Mouse (Mus musculus): ENCODE data around the gene Nxph3.

The Nxph3 gene

DNA sequence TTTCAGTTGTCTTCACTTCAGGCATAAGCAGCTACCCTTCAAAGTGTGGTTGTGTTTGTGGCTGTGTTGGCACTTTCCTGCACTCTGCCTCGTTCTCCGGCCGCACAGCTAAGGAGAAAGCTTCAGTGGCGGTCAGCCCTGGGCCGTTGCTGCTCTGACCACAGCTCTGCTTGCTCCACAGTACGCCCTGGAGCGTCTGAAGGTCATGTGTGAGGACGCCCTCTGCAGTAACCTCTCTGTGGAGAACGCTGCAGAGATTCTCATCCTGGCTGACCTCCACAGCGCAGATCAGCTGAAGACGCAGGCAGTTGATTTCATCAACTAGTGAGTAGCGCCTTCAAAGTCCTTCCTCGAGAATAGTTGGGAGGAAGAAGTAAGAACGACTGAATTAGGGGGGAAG lies 24.3 kb downstream of the Nxph3 start:
- DNase-seq: no peak

DNA sequence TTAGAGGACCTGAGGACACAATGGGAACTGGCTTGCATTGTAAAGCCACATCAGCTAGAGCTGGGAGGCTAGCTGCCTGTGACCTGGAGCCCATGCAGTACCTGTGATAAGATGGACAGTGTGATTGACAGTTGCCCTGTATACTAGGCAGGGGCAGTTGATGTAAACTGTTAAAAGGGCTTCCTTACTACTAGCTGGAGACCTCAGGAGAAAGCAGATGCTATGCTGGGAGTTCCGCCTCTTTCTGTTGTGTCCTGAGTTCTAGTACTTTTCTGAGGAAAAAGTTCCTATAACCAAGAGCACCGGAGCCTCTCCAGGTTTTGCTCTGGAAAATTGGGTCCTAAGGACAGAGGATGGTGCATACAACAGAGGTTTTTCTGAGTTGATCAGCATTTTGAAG lies 27.1 kb downstream of the Nxph3 start:
- no peak for DNase-seq

DNA sequence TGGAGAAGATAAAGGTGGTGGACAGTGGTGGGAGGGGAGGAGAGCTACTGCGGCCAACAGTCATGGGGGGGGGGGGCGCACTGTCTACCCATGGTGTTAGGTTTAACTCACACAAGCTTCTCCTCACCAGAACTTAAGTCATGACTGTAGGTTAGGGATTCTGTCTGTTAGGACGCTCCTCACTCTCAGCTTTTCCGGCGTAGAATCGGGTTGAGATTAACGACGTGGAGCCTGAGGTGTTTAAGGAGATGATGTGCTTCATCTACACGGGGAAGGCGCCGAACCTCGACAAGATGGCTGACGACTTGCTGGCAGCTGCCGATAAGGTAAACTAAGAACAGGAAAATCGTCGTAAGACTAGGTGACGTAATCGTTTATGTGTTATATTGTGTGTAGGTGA lies 28.7 kb downstream of the Nxph3 start:
- no peak for DNase-seq

DNA sequence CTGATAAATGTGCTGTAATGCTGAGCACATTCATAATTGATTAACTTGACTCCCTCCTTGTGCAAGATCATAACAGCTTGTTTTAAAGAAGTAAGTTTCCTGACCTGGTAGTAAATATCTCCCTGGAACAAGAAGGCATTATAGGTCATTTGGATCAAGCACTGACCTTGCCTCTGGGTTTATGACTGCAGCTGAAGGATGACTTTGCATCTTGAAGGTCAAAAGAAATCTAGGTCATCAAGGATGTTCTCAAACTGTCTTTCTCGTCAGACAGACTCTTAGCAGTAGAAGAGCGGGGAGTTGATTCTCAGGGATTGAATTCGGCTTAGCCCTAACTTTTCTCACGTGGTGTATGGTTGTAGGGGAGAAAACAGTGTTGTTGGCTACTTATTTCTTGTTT lies 33.7 kb downstream of the Nxph3 start:
- no peak for DNase-seq

DNA sequence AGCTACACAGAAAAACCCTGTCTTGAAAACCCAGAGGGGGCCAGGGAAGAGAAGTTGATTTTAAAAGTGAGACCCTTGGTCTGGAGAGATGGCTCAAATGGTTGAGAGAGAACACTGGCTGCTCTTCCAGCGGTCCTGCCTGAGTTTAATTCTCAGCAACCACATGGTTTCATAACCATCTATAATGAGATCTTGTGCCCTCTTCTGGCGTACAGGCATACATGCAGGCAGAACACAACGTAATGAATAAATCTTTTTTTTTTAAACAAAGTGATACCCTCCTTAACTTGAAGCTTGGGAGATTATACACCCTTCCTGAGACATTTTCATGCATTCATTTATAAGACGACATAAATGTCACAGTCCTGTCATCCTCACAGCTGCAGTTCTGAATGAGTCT lies 34.9 kb downstream of the Nxph3 start:
- no peak for DNase-seq

DNA sequence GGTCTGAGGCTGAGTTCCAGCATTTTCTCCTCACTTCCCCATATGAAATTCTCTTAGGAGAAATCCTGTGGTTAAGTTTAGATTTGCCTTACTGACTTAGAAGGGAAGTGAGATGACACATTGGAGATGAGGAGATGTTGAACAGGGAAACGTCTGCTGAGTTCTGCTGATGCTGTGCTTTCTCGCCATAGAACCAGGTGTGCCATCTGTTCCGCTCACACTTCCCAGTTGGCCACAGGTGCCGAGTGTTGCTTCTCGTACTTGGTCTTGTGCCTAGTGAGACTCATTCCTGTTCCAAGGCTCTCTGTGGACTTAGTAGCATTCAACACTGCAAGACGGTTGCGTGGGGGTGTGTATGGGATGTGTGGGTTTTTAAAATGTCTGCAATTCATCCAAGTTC lies 38.0 kb downstream of the Nxph3 start:
- DNase-seq: no peak

DNA sequence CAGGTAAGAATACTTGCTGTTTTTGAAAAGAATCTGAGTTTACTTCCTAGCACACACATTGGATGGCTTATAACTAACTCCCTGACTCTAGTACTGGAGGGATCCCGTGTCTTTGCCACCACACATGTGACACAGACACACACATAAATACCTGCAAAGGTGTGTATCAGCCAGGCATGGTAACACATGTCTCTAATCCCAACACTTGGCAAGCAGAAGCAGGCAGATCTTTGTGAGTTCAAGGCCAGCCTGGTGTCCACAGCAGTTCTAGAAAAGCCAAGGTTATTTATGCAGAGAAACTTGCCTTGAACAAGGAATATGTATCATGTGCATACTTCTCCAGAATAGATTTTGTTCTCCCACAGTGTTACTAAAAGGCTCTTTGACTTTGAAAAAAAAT lies 40.9 kb downstream of the Nxph3 start:
- DNase-seq: no peak

DNA sequence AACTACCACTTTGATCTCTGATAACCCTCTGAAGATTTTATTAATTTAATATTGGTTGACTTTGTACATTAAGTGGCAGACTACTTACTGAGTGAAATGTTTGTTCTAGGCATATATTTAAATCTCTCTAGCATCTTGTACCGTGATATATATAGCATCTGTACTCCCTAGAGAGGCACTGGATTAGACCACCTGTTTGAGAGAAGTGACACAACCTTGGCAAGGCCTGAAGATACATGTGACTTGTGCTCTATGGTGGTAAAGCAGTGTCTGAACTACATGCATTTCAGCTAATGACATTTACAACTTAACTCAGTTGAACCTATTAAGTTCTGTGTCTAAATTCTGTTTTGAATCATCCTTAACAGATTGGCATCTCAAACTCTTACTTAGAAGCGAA lies 41.4 kb downstream of the Nxph3 start:
- no peak for DNase-seq

DNA sequence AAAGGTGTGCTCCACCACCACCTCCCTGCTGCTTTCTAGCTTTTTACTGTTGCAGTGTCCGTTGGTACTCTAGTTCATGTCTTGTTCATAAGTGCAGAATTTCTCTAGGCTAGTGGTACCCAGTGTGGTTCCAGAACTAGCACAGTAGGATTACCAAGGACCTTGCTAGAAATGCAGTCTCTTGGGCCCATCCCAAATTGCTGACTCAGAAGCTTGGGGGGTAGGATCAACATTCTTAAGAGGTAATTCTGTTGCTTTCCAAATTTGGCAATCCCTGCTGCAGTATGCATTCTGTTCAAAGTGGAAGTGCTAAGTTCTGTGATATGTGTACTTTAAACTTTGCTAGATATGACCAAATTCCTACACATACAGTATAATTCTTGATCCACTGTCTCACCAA lies 46.6 kb downstream of the Nxph3 start:
- DNase-seq: no peak

DNA sequence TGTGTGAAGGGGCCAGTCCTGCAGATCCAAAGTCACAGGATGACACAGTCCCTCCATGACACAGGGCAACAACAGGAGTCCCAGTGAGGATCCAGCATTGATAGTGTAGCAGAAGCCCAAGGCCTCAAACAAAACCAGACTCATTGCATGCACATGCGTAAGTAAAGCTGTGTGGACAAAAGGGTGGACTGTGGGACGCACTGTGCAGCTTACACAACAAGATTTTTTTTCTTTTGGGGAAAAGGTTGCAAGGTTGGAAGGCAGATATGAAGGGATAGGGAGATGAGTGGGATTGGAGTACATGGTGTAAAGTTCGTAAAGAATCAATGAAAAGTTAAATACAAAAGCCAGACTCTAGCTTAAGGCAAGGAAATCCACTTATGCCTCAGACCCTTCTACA lies 52.2 kb downstream of the Nxph3 start:
- DNase-seq: no peak

DNA sequence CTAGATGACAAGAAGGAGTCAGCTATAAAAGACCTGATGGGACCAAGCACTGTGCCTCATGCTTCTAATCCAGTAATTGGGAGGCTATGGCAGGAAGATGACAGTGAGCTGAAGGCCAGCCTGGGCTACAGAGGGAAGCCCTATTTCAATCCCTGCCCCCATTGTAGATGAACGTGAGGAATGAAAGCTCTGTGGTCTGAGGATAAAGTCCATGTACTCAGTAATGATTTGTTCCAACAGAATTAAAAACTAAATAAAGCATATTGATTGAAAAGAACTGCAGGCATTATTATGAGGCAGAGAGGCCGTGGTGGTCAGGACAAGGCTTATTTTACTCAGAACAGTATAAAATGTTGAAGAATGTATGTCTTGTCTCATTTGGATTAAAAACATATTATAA lies 53.5 kb downstream of the Nxph3 start:
- DNase-seq: no peak
